Mouse (Mus musculus) urinary bladder, adult 18-20 months (tissue): Measurements from ENCODE around the gene N4bp2l2.
"Not testable (repeated sequence)": the region's sequence is repeated elsewhere in the genome, so short reads cannot be mapped to it uniquely, and the experiment has no call there.

ENCODE experiments used
- DNase-seq, 2 experiments: peaks; one replicate each; pipeline ENCODE4 v3.0.0; 2022; ENCODE audit warnings: low spot score in 2 of 2, mixed read lengths in 2 of 2

The N4bp2l2 gene

GRCm38 (mm10) chr5:150666133-150666739 is at the start of gene N4bp2l2:
Gene N4bp2l2, minus strand, starts transcription at chr5:150666183.
- not testable (repeated sequence) for DNase-seq

DNA sequence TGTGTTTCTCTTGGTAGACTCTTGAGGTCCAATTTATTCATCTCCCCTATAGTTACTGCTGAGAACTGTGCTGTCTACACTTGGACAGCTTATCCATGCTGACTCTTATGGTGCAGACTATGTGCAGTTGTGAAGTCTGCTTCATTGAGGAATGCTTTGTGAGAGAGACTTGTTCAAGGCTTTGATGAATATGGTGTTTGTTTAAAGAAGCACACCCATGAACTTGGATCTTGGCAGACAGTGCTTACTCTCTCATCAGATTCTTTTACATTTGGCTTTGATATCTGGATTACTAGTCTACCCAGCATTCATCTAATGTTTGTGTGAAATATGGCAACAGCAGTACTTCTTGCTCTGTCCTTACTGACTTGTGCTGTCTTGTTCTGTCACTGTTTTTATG is 47.4 kb upstream of the N4bp2l2 start:
- DNase-seq, result no peak

- no peak for DNase-seq
These were observed 45.5 kb upstream of the N4bp2l2 start for GRCm38 (mm10) chr5:150711503-150711902.

DNA sequence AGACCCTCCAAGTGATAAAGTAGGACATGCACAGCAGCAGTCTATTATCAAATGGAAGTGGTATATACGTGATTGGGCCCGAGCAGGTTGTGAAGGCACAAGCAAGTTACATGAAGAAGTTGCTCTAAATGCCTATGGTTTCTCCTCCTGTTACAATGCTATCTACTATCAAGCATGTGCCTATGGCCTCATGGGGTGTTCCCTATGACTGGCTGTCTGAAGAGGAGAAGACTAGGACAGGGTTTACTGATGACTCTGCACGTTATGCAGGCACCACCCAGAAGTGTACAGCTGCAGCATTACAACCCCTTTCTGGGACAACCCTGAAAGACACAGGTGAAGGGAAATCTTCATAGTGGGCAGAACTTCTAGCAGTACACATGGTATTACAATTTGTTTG is 41.2 kb upstream of the N4bp2l2 start:
- not testable (repeated sequence) for DNase-seq

GRCm38 (mm10) chr5:150706651-150707050 is 40.7 kb upstream of the N4bp2l2 start:
- not testable (repeated sequence) for DNase-seq

GRCm38 (mm10) chr5:150702714-150703113 is 36.7 kb upstream of the N4bp2l2 start:
- no peak for DNase-seq

GRCm38 (mm10) chr5:150693277-150693676 is 27.3 kb upstream of the N4bp2l2 start:
- DNase-seq, result no peak

- DNase-seq, result no peak
These were observed 24.7 kb upstream of the N4bp2l2 start for GRCm38 (mm10) chr5:150690685-150691084.

DNA sequence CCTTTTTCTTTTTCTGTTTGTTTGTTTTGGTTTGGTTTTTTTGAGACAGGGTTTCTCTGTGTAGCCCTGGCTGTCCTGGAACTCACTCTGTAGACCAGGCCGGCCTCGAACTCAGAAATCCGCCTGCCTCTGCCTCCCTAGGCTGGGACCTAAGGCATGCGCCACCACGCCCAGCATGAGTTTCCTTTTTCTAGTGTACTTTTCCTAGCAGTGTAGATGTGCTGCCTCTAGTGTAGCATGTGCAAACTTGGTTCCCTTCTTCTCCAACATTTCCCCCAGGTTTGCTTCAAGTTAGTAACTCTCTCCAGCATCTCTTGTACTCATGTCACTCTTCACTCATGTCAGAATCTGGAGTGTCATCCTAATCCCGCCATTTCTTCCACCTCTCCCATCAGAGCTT is 16.9 kb upstream of the N4bp2l2 start:
- DNase-seq, result not testable (repeated sequence)

GRCm38 (mm10) chr5:150674866-150675265 is 8.9 kb upstream of the N4bp2l2 start:
- DNase-seq, result no peak

DNA sequence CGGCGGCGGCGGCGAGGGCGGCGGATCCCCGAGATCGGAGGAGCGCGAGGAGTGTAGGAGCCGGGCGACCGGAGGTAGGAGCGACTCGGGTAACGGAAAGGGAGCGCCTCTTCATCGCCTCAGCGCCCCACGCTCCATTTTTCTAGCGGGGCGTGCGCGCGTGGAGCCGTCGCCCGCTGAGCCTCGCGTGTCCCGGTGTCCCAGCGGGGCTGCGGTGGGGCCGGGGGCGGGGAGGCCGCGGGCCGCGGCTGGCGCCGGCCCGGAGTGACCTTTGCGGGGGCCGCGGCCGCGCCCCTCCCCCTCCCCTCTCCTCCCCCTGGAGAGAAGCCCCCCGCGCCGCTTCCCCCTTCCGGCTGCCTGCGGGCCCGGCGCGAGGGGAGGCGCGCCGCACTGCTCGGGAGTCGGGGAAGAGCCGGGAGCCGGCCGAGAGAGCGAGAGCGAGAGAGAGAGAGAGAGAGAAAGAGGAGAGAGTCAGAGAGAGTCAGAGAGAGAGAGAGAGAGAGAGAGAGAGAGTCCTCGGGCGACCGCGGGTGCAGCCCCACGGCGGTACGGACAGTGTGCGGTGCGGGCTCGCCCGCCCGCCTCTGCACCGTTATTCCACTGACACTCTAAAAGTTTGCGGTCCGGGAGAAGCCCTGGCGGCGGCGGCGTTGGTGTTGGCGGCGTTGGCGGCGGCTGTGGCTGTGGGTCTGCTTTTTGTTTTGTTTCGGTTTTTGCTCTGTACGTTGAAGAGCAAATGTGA is 8.1 kb upstream of the N4bp2l2 start:
- peak in 1 of 2 experiments; percentile 44 for DNase-seq

- DNase-seq, result peak; percentile 78 to 88
These were observed 7.3 kb upstream of the N4bp2l2 start, which contains the start of gene Pds5b for GRCm38 (mm10) chr5:150673153-150673835. Gene Pds5b, plus strand, starts transcription at chr5:150673739.

DNA sequence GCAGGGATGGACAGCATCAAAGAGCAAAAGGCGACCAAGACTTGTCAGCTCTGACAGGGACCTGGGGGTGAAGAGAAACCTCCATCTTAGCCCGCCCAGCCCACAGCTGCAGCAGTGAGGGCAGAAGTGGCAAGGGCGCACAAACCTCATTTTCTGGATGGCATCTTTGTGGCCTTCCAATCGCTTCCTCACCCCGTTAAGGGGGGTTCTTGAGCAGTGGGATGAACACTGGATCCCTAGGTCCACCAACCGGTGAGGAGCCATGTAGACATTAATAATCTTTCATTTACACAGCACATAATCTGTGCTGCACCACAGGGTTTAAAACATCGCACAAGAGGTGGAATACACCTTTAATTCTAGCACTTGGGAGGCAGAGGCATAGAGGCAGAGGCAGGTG is 6.4 kb upstream of the N4bp2l2 start:
- DNase-seq, result no peak

DNA sequence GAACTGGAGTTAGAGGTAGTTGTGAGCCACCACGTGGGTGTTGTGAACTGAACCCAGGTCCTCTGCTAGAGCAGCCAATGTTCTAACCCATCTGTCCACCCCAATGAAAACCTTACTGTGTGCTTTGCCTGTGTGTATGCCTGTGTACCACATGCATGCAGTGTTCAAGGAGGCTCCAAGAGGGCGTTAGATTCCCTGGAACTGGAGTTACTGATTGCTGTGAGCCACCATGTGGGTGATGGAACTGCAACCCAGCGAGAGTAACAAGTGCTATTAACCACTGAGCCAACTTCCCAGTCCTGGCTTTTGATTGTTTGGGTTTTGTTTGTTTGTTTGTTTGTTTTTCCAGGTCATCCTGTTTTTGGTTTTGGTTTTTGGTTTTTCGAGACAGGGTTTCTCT is 2.7 kb upstream of the N4bp2l2 start:
- DNase-seq, result no peak

GRCm38 (mm10) chr5:150665132-150665954 is 640 bp downstream of the N4bp2l2 start:
- DNase-seq, result peak; percentile 80 to 92

GRCm38 (mm10) chr5:150664794-150665131 is 1.2 kb downstream of the N4bp2l2 start:
- no peak for DNase-seq

DNA sequence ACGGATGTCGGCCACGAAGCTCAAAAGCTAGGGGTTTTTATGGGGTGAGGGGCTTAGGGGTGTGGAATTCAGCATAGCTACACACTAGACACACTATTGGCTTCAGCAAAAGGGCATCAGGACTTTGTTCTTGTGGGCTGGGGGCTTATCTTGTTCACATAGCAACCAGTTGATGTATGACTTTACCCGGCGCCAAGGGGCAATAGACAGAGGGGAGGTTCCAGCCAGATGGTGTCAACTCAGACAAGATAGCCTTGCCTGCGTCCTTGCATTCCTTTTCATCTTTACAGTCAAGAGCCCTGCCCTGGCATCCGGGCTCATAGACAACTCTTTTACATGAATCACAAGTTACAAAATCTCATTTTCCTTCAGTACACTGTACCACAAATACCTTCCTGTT is 2.1 kb downstream of the N4bp2l2 start:
- DNase-seq, result not testable (repeated sequence)

DNA sequence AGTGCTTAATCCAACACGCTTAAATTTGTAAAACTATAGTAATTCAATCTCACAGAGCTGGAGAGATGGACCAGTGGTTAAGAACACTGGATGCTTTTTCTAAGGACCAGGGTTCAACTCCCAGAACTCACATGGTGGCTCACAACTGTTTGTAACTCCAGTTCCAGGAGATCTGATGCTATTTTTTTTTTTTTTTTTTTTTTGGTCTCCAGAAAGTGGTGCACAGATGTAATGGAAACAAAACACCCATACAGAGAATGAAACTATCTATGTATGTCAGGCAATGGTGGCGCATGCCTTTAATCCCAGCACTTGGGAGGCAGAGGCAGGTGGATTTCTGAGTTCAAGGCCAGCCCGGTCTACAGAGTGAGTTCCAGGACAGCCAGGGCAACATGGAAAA is 5.7 kb downstream of the N4bp2l2 start:
- DNase-seq, result not testable (repeated sequence)

- not testable (repeated sequence) for DNase-seq
These were observed 6.6 kb downstream of the N4bp2l2 start for GRCm38 (mm10) chr5:150659425-150659824.

DNA sequence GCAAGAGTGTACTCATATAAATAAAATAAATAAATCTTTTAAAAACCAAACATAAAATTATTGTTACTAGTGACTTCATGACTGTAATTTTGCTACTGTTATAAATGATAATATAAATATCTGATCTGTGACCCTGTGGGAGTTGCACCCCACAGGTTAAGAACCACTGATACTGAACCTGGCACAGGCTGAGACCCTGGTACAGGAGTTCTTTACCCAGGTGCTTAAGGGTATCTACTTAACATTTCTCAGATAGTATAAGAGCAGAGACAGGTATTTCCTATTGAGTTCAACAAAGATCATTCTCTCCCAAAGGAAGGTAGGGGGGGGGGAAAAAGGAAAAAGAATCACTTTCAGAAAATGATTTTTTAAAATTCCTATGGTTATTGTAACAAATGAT is 11.4 kb downstream of the N4bp2l2 start:
- DNase-seq, result no peak

DNA sequence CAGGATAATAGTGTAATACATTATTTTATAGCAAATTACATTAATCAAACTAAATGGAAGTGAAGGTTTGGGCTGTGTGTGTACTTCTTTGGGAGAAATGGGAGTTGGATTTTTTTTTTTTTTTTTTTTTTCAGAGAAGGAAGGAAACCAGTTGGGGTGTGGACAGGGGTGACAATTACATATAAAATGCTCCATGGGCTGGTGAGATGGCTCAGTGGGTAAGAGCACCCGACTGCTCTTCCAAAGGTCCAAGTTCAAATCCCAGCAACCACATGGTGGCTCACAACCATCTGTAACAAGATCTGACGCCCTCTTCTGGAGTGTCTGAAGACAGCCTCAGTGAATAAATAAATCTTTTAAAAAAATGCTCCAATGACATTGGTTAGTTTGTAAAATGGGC is 13.4 kb downstream of the N4bp2l2 start:
- DNase-seq, result no peak

DNA sequence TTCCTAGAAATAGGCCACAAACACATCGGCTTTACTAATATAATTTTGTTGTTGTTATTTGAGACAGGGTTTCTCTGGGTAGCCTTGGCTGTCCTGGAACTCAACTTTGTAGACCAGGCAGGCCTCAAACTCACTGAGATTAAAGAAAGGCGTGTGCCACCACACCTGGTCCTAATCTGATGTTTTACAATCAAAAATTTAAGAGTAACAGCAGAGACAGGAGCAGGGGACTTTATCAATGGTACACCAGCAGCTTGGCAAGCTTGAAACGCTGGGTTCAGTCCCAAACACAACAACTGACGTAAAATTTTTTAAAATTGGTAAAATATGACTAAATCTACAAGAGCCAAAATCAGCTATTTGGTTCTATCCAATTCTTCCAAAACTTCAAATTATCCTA is 21.1 kb downstream of the N4bp2l2 start:
- no peak for DNase-seq
